Mouse (Mus musculus): ENCODE measurements around the gene Mettl1. TPM values are rescaled to one million over a fixed set of nuclear protein-coding genes. Genes with fewer than 3 reads are reported as not detected.

Gene Mettl1
- polyA plus RNA-seq, 1 experiment from 2014 or later, result 54.3 TPM

GRCm38 (mm10) chr10:127094382-127094802, 53.2 kb downstream of the Mettl1 start:
- peaks cover 22% of the 10 kb centered on the region; the same call in 1 of the 2 replicates for H3K36me3 ChIP-seq
- H3K9ac ChIP-seq, result no peak overlapping the region
- no peaks in the 10 kb centered on the region for H3K9me3 ChIP-seq
- ATAC-seq (ENCODE audit: insufficient read depth, low FRiP score, low read depth), result peak; percentile 64; the same call in 1 of the 2 replicates
- peaks cover 40% of the 10 kb centered on the region for H3K27me3 ChIP-seq (replicated peaks)
- no peak overlapping the region for H3K27ac ChIP-seq
- no peak overlapping the region for H3K4me2 ChIP-seq
- H3K4me3 ChIP-seq (replicated peaks), result no peak overlapping the region
- H3K4me1 ChIP-seq, result peaks cover 15% of the 10 kb centered on the region
- 25% methylated on average over 7 of the region's 7 CpGs for WGBS

MicroRNAs within 50 kb of the gene (microRNA counts, 519-probe panel; counts per million panel counts)
- microRNA mmu-miR-26a (2,344 counts per million, percentile 47 among the panel's probes with 10 or more counts), microRNA mmu-miR-546 (not detected)

Small RNA genes lying within 50 kb of the gene (microRNA-seq; reads per million reads assigned to microRNA genes)
- gene Mir26a-2 (50.6 reads per million, percentile 41 among the genes with 10 or more reads in this experiment), gene Mir546 (1.2 reads per million)

Other genes with a start within 250 kb of the Mettl1 start
- 17.9 and 18.2 TPM in 2 replicates for gene Atp23, start 140.1 kb upstream of the Mettl1 start, polyA plus RNA-seq (2015; fragmentation: Nextera tagmentation; extraction: Ambion mirVana)
- gene Ctdsp2, start 62.7 kb upstream of the Mettl1 start, polyA plus RNA-seq (2015; fragmentation: Nextera tagmentation; extraction: Ambion mirVana), result 57.0 and 63.2 TPM in 2 replicates
- 0.52 and 0.60 TPM in 2 replicates for gene Avil, start 40.7 kb upstream of the Mettl1 start, polyA plus RNA-seq (2015; fragmentation: Nextera tagmentation; extraction: Ambion mirVana)
- gene Tsfm, start 10.6 kb upstream of the Mettl1 start, polyA plus RNA-seq (2015; fragmentation: Nextera tagmentation; extraction: Ambion mirVana), result 79.9 and 85.2 TPM in 2 replicates
- gene Eef1akmt3, start 99 bp downstream of the Mettl1 start, polyA plus RNA-seq (2015; fragmentation: Nextera tagmentation; extraction: Ambion mirVana), result 1.1 and 1.5 TPM in 2 replicates
- gene Cyp27b1, start 6.8 kb downstream of the Mettl1 start, polyA plus RNA-seq (2015; fragmentation: Nextera tagmentation; extraction: Ambion mirVana), result 0.17 and 0.32 TPM in 2 replicates
- gene March9, start 18.8 kb downstream of the Mettl1 start, polyA plus RNA-seq (2015; fragmentation: Nextera tagmentation; extraction: Ambion mirVana), result 0.79 and 1.2 TPM in 2 replicates
- gene Cdk4, start 22.1 kb downstream of the Mettl1 start, polyA plus RNA-seq (2015; fragmentation: Nextera tagmentation; extraction: Ambion mirVana), result 1,443 and 1,450 TPM in 2 replicates
- gene Tspan31, start 28.9 kb downstream of the Mettl1 start, polyA plus RNA-seq (2015; fragmentation: Nextera tagmentation; extraction: Ambion mirVana), result 154 and 163 TPM in 2 replicates
- gene Agap2, start 33.9 kb downstream of the Mettl1 start, polyA plus RNA-seq (2015; fragmentation: Nextera tagmentation; extraction: Ambion mirVana), result 0.28 and 0.67 TPM in 2 replicates
- gene Os9, start 79.7 kb downstream of the Mettl1 start, polyA plus RNA-seq (2015; fragmentation: Nextera tagmentation; extraction: Ambion mirVana), result 100 and 108 TPM in 2 replicates
- 29.4 and 31.4 TPM in 2 replicates for gene B4galnt1, start 123.8 kb downstream of the Mettl1 start, polyA plus RNA-seq (2015; fragmentation: Nextera tagmentation; extraction: Ambion mirVana)
- gene Slc26a10, start 139.2 kb downstream of the Mettl1 start, polyA plus RNA-seq (2015; fragmentation: Nextera tagmentation; extraction: Ambion mirVana), result 1.1 and 1.3 TPM in 2 replicates
- 65.9 and 69.9 TPM in 2 replicates for gene Arhgef25, start 148.7 kb downstream of the Mettl1 start, polyA plus RNA-seq (2015; fragmentation: Nextera tagmentation; extraction: Ambion mirVana)
- 90.4 and 106 TPM in 2 replicates for gene Dtx3, start 154.3 kb downstream of the Mettl1 start, polyA plus RNA-seq (2015; fragmentation: Nextera tagmentation; extraction: Ambion mirVana)
- gene Pip4k2c, start 170.2 kb downstream of the Mettl1 start, polyA plus RNA-seq (2015; fragmentation: Nextera tagmentation; extraction: Ambion mirVana), result 29.9 and 32.3 TPM in 2 replicates
- gene Kif5a, start 221.9 kb downstream of the Mettl1 start, polyA plus RNA-seq (2015; fragmentation: Nextera tagmentation; extraction: Ambion mirVana), result 5.6 and 6.2 TPM in 2 replicates
- gene Dctn2, start 225.0 kb downstream of the Mettl1 start, polyA plus RNA-seq (2015; fragmentation: Nextera tagmentation; extraction: Ambion mirVana), result 161 and 169 TPM in 2 replicates
- 18.6 and 19.4 TPM in 2 replicates for gene Mbd6, start 247.6 kb downstream of the Mettl1 start, polyA plus RNA-seq (2015; fragmentation: Nextera tagmentation; extraction: Ambion mirVana)

All from stomach, embryonic 15.5 days (tissue).